Mouse (Mus musculus): Measurements from ENCODE around the gene Tmem177.

GRCm38 (mm10) chr1:119893600-119893999 is 19.4 kb downstream of the Tmem177 start:
- no peak for TF ChIP-seq CTCF (IDR thresholded peaks at IDR 0.05; ENCODE audit: low read depth)
- TF ChIP-seq EP300 (IDR thresholded peaks at IDR 0.05; ENCODE audit: low read depth): no peak
